Mouse (Mus musculus) lung, adult 2 months (tissue): ENCODE results near the gene Exosc5.

ENCODE experiments used
- CTCF ChIP-seq: fragments of 200-500 bp; IDR thresholded peaks from 2 replicates; pipeline ENCODE4 v1.5.1; 2011; ENCODE audit warnings: mild to moderate bottlenecking, low read length, control low read depth; ENCODE audit not compliant: insufficient read depth
- POLR2A ChIP-seq: fragments of 200-500 bp; IDR thresholded peaks from 2 replicates; pipeline ENCODE4 v1.6.1; 2011; ENCODE audit warnings: low read depth, mild to moderate bottlenecking, control low read depth, low read length, borderline replicate concordance; ENCODE audit errors: extremely low read depth

DNA sequence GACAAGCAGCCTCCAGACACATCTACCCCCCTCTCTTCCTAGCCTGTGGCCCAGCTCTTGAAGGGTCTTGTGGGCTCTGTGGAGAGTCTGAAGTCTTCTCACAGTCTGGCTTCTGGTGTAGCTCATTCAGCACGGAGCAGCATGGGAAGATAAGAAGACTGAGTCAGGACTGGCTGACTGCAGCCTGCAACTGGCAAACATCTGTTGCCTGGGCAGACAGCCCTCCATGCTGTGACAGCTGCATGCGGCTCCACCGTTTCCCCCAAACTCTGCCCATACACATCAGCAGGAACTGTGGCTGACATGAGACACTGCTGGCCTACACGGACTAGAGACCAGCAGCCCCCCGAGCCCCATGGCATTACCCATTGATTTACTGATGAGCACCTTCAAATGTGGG is 34.1 kb upstream of the Exosc5 start:
- no peak for TF ChIP-seq CTCF
- TF ChIP-seq POLR2A = no peak
